Mouse (Mus musculus) cerebellum, adult 11-12 months (tissue): ENCODE data around the gene Gm10309.

Experiments
- DNase-seq: peaks from one replicate; pipeline ENCODE4 v3.0.0; 2022

Gene Gm10309

DNA sequence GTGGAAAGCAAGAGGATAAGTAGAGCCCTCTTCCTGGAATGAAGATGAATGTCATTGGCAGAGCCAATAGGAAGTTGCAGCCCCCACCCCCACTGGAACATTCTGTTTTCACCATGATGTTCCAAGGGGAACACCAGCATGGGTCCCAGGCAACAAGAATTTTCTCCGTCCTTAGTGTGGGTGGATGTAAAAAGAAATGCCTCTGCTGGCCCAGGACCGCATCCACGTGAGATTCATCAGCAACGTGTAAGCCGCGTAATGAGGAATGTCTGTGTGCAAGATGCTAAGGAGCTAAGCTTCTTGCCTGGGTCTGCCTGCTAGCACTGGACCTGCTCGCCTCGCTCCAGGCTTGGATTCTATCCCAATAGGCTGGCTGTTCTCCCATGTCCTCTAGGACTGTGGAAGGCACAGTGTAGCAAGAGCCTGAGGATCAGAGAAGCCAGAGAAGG is at the start of gene Gm10309:
TSS of gene Gm10309 (minus strand) at position 50 of the 449 bp plus-strand sequence.
- peak; percentile 84 for DNase-seq

DNA sequence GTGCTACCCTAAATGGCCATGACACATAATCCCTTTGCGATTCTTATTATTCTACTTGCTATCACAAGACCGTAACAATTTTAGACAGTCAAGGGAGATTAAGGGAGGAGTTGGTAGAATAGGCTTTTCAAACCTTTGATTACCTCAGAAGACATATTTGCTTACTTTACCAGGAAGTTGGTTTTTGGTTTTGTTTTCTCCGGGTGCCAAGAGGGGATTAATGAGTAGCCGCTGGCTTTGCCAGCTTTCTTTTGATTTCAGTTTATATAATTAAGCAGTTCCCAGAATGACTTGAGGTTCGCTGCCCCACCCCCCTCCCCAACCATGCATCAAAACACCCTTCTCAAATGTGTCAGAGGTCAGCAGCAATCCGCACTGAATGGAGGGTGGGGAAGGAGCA is 47.0 kb upstream of the Gm10309 start:
- no peak for DNase-seq

DNA sequence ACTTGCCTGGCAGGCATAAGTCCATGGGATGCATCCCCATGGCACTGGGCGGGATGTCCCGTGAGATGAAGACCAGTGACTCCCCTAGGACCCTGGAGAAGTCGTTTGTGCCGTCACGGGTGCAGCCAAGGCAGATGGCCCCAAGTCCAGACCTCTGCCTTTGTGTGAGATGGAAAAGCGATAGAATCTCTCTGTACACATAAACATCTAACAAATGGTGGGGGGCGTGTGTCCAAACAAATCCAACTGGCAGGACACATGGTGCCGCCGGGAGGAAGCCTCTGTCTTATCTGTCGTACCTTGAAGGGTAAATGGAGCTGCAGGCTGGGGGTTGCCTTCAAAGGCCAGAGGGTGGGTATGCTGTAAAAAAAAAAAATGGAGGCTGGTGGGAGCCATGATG is 46.5 kb upstream of the Gm10309 start:
- no peak for DNase-seq

DNA sequence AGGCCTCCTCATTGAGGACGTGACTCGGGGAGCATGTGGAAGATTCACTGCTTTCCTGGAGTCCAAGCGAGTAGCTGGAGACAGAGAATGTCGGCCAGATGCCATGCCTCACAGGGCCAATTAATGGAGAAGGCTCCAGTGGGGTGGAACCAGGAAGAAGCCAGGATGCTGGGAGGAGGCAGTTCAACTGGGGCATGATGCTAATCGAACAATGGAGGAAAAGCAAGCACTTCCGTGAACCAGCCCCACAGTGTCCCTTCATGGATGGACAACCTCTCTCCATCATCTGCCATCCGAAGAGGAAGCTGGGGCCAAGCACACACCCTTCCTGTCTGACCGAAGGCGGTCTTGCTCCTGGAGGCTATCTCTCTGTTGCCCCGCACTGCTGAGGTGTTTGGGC is 44.1 kb upstream of the Gm10309 start:
- DNase-seq, result no peak

DNA sequence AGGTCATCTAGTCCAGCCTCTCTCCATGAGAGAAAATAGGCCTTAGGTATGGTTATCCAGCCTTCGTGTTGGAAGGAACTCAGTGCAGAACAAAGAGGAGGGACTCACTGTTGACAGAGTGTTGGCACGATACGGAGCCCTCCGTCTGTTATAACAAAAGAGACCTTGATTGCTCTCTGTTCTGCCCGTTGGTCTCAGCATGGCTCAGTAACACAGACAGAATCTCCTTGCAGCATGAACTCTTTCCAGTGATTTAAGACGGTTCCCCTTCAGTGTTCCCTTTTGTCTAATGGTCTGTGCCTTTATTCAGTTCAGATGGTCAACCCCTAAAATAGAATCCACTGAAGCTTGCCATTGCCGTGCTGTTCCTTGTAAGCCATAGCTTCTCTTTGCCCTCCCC is 41.5 kb upstream of the Gm10309 start:
- DNase-seq, result peak; percentile 45

DNA sequence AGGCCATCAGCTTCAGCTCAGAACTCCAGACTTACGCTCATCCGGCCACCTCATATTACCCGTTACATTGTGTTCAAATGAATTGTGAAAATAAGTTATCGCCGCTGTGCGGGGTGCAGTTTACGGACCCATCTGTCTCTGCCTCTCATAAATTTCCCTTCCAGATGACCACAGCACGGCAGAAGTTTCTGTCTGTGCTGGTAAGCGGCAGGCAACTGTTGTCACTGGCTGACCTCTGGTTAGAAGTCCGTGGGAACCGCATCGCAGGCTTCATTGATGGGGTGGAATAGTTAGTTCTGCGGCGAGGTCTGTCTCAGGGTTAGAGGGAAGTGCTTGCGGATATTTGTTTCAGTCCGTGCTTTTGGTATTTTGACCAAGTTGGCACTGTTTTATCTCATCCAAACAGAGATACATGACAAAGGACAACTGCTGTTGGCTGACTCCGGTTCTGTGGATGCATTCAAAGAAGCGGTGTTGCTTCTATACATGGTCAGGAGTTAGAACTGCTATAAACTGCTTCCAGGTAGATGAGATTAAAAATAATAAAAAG is 34.9 kb upstream of the Gm10309 start:
- DNase-seq, result no peak

DNA sequence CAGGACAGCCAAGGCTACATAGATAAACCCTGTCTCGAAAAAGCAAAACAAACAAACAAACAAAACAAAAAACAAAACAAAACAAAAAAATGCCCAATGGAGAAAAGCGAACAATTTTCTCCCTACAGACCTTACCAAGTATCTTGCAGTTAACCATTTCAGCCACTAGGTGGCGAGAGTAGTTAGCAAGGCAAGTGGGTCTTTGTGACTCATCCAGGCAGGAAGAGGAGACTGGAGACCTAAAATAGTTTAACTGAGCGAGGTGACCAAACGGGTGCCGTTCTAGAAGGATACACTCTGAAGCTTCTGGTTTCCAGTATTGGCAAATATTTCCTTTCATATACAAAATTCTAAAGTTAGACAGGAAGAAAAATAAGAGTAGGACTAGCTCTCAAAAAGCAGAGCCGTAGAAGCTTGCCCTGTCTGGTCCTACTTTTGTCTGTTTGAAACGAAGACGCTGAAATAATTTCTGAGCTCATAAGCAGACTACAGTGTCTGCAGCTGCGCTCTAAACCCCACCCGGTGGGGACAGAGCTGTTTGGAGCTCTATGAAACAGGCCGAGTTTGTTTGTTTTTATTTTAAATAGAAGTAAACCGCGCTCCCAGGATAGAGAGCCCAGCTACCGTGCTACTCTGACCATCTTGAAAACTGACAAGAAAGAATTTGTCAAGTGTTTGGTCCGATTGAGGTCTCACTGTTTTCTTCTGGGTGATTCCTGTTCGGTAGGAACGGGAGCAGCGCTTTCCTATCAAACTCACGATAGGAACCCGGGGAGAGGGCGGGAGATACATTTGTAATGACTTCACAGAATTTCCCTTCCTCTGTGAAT is 31.0 kb upstream of the Gm10309 start:
- DNase-seq, result peak; percentile 50

DNA sequence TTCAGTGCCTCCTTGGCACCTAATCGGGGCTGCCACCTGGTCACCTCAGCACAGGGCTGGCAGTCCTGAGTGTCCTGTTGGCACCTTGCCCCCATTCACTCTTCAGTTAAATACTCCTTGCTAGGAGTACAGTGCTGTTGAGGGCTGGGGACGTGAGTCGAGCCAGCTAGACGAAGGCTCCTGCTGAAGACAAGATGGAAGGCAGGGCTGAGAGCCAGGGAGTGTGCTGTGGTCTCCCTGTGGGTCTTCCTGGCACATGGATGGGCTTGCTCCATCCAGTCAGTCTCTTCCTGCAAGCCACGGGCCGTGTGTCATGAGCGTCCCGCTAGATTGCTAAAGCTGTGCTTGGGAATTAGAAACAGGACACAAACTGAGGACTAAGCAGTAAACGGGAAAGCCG is 30.1 kb upstream of the Gm10309 start:
- peak; percentile 88 for DNase-seq

DNA sequence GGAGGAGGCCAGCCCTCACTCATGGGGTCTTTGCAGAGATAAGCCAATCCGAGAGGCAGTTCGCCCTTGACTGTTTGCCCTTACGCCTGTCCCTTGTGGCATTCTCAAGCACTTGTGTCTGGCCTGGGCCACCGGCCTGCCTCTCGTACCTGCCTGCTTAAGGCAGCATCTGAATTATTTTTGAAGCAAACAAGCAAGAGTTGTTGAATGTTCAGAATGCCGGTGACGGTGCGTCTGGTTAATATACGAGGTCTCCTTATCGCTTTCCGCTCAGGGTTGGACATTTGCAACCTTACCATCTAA is 28.5 kb upstream of the Gm10309 start:
- DNase-seq, result no peak

DNA sequence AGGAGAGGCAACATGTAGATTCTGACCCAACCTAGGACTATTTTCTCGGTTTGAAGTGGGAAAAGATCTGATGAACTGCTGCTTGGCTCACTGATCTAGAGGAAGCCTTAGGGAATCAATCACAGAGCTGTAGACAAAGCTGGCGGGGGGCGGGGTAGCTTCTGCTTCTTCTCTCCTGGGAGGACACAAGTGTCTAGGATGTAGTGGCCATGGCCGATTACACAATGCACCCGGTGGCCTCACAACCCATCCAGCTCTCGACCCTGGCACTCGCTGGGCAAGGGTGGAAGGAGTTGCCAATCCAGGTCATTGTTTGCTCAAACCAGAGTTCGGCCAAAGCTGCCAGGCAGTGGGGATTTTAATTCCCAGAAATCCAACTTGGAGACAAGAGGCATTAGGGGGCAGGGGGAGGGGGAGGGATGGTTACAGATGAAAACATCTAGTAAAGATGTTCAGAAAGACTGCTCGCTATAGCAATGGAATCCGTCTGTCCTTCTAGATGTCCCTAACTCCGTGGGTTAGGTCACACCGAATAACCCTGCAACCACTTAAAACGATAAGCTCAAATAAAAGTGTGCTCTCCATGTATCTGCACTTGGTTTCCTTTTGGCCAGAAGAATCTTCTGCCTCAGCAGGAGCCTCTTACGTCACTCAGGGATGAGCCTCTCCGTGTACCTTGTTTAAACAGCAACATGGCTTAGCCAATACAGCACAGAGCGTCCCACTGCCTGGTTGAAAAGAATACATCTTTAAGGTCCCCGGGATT is 27.9 kb upstream of the Gm10309 start:
- DNase-seq, result no peak

DNA sequence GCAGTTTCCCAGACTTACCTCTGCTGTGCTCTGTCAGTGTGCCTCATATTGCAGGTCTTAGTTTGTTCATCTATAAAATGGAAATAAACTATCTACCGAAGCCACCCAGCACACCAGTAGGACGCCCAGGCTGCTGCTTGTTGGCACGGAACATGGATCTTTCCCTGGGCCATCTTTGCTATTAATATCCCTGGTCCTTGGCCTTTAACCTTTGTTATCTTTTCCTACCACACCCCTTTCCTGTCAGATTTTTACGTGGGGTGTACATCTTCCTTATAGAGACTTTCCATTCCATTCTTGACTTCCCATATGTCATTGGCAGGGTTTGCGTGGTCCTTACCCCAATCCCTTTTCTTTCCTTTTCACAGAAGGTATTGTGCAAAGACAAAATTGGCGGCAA is 26.2 kb upstream of the Gm10309 start:
- no peak for DNase-seq

DNA sequence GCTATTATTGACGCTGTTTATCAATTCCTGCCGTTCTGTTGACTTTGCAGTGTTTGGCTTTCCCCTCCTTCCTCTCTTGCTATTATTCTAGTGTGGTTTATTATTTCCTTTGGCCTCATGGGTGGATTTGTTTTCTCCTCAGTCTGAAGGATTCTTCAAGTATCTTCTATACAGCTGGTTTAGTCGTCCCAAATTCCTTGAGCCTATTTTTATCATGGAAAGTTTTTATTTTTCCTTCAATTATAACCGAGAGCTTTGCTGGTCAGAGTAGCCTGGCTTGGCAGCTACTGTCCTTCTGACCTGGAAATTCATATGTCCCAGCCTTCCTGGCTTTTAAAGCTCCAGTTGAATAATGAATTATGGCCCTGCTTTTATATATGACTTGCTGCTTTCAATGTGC is 24.4 kb upstream of the Gm10309 start:
- DNase-seq, result no peak

DNA sequence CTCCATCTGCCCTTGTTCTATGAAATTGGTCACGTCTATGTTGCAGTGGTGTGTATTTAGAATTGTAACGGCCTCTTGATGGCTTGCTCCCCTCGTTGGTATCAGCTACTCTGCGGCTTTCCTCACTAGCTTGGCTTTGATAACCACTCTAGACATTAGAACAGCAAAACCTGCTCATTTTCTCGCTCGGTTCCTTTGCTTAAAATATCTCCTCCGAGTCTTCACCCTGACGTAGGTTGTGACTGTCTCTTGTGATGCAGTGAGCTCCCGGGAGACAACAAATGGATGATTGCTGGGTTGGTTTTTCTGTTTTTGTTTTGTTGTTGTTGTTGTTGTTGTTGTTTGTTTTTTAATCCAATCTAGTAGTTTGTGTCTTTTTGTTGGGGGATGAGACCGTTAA is 24.0 kb upstream of the Gm10309 start:
- DNase-seq, result no peak

DNA sequence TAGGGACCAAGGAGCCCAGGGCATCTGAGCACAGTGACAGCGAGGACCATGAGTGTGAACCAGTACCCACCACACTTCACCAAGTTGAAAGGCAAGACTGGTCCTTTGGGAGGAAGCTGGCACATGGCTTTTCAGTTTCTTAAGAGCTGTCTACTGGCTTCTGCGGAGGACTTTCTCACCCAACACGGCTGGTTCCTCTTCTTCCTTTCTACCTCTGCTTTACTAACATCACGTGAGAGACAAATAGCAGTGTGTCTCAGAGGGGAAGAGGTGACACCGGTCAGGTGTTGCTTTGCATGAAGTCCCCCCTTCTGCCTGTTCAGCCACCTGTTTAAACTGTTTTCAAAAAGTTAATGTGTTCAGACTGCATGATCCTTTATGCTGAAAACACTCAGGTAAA is 22.3 kb upstream of the Gm10309 start:
- no peak for DNase-seq

DNA sequence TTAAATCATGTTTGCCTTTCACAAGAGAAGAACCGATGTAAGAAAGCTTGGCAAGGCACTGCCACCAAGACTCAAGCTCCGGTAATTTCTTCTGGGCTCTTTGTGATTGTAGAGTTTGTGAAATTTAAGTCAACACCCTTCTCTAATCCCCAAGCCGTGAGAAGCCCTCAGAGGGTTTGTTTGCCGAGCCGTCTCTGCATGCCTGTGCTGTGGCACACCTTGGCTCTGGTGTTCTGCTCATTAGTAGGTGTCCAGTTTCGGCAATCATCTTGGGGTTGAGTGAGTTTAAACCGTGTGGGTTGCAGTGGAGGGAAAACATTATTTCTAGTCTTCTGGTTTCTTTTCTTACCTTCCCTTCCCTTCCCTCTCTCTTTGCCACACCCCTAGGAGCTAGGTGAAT is 21.0 kb upstream of the Gm10309 start:
- no peak for DNase-seq

DNA sequence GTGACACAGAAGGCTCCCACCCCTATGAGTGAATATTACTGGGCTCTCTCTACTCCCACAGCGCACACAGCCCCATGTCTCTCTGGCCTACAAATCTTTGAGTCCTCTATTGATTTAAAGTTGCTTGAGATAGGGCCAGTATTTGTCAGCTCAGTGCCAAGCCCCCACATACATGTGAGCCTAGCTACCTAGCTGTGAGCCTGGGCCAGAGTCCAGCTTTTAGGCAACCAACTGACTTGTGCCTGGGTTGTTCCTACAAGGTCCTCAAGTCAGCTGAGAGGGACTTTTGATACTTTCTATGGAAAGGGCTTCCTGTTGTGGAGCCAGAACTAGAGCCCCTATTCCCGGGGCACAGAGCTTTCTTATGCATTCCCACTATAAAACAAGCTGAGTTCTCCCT is 20.0 kb upstream of the Gm10309 start:
- DNase-seq, result no peak

DNA sequence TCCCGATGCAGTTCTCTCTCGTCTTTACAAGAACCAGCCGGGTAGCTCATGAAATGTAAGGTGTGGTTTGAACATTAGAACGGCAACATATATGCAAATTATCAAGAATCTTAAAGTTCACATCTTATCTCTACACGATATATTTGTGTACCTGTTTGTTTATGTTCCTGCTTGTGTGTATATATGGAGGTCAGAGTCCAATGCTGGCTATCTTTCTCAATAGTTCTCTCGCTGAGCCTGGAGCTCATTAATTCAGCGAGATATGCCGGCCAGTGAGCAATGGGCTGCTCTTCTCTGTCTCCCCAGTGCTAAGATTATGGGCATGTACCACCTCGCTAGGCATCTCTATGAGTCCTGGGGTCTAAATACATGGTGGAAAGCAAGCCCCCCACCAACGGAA is 18.8 kb upstream of the Gm10309 start:
- DNase-seq, result no peak

DNA sequence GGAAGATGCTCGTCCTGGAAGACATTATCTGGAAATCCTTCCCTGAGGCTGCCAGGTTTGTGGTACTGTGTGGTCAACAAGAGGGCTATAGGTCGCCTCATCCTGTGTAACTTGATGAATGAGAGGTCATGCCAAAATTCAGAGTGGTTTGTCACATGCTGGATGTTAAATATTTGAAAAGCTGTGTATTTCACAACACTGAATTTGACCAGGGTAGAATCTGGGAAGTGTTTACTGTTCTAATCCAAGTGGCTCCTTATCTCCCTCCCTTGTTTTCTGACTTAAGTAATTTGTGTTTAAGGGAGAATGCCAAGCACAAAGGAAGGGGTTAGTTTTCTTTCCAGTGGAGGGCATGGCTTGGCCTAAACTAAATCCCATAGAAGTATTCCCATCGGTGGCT is 18.3 kb upstream of the Gm10309 start:
- DNase-seq, result no peak

DNA sequence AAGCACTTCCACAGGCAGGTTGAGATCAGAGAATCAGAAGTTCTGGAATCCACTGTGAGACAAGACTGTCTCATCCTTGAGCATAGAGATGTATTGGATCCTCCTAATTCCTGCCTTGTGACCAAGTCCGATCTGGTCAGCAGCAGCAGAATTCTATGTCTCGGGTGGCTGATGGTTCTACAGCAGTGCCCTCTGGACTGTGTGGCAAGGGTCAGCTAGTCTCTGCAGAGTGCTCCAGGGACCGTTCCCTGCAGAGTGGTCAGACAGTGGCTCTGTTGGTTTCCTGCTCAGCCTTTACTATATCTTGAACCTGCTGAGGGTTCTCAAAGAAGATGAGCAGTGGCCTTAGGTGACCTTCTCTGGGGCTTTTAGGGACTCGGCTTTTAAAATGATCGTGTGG is 17.6 kb upstream of the Gm10309 start:
- DNase-seq, result no peak

DNA sequence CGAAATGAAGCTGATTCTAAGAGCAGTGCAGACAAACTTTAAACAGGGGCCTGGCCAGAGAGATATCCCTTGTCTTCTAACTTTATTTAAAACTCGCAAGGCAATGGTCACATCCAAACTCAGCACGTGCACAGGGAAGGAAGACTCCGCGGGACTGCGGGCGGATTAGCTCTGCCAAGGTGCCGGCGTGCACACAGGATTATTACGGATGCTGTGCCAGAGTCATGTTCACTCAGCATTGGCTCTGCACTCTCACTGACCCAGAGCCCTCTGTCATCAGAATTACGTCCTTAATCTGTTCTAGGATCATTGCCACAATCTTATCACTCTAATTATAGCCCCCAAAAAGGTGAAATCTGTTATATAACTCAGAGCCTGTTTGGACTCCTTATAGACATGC is 16.2 kb upstream of the Gm10309 start:
- peak; percentile 46 for DNase-seq

DNA sequence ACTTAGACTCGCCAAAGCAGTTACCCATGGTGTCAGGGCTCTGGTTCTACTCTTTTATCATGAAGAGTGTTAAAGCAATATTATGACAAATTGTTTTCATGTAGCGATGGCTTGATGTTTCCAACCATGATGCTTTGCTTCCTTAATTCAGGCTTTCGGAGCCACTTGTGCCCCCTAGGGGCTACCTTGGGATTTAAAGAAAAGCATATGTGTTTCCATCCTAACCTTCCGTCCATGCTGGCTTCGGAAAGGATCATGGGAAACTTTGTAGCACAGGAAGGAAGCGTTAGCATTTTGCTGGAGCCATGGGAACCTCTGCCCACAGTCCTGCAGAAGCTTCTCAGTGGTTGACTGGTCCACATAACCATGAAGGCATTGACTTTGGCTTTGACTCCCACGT is 13.6 kb upstream of the Gm10309 start:
- no peak for DNase-seq

DNA sequence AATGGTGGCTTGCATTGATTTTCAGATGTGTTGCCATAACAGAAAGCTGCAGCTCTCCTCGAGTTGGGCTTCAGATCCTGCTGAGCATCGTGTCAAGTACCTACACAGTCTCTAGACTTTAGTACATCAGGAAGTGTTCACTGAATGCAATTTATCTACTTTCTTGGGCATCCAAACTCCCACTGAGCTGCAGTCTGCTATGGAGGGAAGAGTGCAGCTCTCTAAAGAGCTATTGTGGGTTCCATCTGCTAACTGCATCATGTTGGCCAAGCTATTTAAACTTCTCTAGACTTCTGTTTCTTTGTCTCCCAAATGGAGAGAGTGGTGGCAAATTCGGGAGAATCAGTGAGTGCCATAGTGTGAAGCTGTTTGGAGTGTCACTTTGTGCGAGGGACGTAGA is 11.6 kb upstream of the Gm10309 start:
- DNase-seq, result peak; percentile 34

DNA sequence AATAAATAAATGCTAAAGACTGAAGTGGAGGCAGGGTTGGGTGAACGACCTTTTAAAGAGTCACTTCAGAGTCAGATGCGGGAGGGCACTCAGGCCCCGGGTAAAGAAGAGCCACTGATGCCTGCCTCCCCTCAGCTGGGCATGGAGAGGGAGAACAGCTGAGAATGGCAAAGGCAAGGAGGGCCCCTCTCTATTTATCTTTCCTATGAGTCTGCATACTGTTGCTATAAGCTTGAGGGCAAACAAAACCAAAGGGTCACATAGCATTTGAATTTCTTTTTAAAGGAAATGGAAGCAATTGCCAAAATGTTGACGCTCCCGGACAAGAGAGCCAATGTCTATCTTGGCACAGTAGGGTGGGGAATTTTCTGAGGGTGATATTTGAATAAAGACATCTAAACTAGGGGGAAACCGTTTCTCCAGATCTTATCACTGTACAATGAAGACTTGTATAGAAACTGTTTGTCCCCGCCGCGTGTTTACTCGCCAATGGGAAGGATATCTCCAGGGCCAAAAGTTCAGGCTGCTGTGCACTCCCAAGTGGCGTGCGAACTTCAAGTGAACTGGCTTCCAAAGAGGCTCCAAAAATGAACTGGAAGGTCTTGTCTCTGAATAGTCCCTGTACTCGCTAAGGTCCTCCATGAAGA is 10.1 kb upstream of the Gm10309 start:
- DNase-seq, result no peak

DNA sequence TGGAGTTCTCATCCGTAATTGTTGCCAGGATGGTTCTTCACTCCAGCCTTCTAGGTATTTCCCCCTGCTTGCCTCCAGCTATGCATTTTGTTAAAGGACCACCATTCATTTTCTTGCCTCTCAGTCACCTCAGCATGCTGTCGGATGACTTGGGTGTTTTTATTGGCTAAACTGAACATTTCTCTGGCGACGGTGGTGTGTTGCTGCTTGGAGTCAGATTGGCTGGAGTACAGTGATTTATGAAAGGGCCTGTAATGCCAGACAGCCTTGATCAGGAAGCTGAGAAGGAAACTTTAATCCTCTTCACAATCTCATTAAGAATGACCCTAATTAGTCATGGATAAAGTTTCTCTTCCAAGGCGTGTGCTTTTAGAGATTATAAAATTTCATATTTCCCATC is 4.8 kb upstream of the Gm10309 start:
- DNase-seq, result no peak
